Mouse (Mus musculus): ENCODE measurements at regions not wholly inside any gene's neighbourhood (a gene's known extent, or its start where the extent isn't known, plus 50 kb on each side); places are given as distances from the start of the nearest gene placed in this dataset.

- DNase-seq (ENCODE audit: low read depth) = peak; percentile 49
Measured at GRCm38 (mm10) chr1:31337087-31337486, 114.4 kb downstream of the Pih1d3 start.

DNA sequence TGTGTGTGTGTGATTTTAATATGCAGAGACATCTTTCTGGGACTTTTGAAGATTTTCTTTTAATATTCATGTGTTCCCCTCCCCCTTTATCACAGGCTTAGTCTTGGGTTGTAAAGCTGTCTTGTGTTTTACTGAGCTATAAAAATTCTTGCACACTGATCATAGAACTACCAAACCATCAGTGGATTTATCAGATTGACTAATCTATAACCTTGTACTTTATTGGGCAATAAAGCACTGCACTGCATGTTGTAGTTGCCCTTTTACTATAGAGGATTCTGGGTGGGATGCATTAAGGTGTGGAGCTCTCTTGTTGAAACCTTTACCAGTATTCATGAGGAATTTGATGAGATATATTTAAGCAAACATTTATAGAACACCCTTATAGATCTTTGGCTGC is 141.3 kb downstream of the Pih1d3 start:
- no peak for DNase-seq (ENCODE audit: low read depth)

- DNase-seq (ENCODE audit: low read depth) = no peak
Measured at GRCm38 (mm10) chr1:31377324-31377723, 154.7 kb downstream of the Pih1d3 start.

DNA sequence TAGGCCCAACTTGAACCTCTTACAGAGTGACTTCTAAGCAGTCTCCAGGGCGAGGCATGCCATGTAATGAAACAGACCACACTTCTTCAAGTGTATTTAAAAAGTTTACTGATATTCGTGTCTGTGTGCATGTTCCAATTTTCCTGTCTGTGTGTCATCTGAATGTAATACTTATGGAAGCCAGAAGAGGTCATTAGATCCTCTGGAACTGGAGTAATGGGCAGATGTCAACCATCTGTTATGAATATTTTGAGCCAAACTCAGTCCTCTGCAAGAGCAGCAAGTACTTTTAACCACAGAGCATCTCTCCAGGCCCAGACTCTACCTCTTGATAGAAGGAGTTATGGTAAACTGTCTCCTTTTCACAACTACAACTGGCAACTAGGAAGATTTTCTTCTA is 156.4 kb downstream of the Pih1d3 start:
- DNase-seq (ENCODE audit: low read depth) = peak; percentile 5

DNA sequence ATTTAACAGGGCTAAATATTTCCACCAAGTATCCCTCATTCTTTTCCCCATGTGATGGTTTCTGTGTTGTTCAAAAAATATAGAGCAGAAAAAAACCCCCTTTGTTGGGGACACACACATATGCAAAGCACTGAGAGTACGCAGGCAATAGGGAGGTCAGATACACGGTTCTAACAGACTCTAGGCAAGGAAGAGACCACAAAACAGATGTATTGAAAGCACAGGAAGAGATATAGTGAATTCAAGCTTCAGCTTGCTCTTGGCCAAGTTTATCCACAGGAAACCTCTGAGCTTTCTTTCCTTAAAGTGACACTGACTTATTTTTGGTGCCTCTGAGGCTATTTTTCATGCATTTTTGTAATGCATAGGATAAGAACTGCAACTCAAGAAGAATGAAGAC is 157.7 kb downstream of the Pih1d3 start:
- no peak for DNase-seq (ENCODE audit: low read depth)

- no peak for DNase-seq (ENCODE audit: low read depth)
Measured at GRCm38 (mm10) chr1:31382192-31382591, 159.6 kb downstream of the Pih1d3 start.
